Mouse (Mus musculus) testis, postnatal 14 days (tissue): ENCODE data around the gene Shpk.
A peak's percentile ranks its signal among the peaks of the same experiment; 100 is the strongest.

Source experiments
- DNase-seq: peaks from one replicate; pipeline ENCODE4 v3.0.0; 2021; ENCODE audit warnings: low spot score

The Shpk gene

DNA sequence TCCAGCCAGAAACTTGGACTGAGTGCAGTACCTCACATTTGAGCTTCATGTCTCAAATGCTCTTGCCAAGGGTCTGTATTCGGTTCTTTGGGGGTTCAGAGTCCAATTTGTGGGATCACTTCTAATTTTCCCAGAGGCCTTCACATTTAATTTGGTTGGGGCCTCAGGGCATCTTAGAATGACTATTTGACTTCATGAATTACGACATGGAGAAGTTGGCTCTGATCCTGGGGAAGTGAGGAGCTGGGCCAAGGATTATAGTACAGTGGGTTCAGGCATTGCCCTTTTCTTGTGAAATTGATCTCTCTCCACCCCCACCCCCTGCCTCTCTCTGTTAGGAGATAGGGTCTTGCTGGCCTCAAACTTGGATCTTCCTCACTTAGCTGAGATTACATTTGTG is 1.8 kb downstream of the Shpk start:
- DNase-seq = no peak

DNA sequence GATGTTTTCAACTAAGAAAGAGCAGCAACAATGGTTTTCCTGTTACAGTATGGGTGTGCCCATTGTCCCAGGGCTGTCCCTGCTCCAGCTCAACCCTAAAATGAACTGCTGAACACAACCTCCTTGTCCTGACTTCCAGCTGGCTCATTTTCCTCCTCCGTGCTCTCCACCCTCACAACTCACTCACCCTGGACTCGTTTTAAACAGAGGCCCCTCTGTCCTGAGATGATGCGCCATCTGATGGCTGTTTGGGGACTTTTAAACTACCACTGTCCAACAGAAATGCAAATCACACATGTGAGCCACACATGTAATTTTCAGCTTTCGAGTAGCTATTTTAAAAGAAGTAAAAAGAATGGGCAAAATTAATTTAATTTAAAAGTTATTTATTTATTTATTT is 2.3 kb downstream of the Shpk start:
- DNase-seq = no peak

DNA sequence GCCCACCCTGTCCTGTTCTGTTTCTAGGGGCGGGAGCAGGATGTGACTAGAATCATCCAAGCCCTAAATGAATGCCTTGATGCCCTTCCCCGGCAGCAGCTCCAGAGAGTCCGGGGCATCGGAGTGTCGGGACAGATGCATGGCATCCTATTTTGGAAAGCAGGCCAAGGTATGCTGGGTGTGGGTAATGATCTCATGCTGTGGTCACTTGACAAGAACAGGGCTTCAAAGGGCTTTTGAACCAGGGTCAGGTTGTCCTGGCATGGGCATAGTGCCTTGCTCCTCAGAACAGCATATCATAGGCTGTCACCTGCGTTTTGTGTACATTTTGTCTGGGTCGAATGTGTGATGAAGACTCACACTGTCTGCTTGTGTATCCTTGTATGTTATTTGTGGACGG is 4.6 kb downstream of the Shpk start:
- DNase-seq = no peak

DNA sequence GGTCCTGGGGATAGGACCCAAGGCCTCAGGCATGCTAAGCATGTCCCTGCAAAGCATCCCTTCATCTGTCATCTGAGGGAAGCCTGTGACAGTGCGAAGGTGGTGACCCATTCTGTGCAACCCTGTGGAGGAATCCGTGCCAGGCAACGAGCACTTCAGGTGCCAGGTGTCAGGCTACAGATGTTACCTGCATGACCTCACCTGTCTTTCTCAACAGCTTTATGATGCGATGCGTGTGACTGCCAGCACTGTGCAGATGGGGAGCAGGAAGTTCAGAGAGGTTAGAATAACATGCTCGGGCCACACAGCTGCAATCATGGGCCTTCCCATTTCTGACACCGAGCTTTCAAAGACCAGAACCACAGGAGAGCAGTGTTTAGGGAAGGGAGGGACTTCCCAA is 5.9 kb downstream of the Shpk start:
- DNase-seq = no peak

DNA sequence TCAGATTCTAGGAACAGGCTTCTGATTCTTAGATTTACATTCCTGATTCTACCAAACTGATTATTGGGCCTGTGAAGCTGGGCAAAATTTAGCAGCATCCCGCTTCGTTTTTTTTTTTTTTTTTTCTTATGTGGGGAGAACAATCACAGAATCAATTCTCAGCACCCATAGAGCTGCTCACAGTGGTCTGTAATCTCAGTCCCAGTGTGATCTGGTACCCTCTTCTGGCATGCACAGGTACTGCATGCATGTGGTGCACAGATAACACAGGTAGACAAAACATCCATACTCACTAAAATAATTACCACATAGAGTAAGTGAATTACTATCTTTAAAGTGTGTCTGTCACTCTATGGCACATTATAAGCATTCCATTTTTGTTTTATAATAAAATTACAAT is 8.4 kb downstream of the Shpk start:
- DNase-seq = no peak

DNA sequence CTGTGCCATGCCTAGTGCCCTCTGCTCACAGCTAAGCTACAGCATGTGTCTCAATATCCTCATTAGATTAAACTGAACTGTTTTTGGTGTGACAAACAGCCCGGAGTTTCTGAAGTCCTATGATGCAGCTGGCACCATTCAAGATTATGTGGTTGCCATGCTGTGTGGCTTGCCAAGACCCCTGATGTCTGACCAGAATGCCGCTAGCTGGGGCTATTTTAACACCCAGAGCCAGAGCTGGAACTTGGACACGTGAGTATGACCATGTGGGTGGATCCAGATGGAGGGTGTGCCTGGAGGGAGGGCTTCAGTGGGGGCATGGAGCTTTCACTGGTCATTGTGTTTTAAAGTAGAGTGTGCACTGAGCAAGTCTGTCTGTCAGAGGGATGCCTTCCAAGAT is 14.7 kb downstream of the Shpk start:
- DNase-seq = no peak

DNA sequence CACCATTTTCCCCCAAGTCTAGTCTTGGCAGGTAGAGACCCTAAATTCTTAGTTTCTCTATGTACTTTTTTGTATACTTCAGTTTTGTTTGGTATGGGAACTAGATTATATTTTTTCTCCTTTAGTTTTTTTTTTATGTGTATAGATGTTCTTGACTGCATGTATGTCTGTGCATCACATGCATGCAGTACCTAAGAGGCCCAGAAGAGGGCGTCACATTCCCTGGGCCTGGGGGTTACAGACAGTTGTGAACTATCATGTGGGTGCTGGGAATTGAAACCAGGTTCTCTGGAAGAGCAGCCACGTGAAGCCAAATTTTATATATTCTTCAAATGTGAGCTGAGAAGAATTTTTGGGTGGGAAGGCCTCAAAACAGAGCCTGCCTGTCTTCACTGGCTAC is 20.4 kb downstream of the Shpk start:
- DNase-seq = no peak

DNA sequence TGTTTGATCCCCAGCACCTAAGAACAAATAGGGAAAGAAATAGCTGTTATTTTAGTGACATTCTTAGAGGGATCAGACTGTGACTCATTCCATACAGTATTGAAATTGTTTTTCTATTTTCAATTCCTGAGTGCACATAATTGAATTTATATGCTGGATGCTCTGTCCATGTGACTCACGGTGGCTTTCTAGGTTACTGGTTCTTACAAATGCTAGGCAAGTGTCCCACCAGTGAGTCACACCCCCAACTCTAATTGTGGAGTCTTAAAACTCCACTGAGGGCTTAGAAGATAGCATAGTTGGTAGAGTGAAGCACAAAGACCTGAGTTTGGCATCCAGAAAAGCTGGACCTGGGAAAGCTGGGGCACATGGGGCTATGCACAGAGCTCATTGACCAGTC is 21.4 kb downstream of the Shpk start:
- DNase-seq = no peak

DNA sequence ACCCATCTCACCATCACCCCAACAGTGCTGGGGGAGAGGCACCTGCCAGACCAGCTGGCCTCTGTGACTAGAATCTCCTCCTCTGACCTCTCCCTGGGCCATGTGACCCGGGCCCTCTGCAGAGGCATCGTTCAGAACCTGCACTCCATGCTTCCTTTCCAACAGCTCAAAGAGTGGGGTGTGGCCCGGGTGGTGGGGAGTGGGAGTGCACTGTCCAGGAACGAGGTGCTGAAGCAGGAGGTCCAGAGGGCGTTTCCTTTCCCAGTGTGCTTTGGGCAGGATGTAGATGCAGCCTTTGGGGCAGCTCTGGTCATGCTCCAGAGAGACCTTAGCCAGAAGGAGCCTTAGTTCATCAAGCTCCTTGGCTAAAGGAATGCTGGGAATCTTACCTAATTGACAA is 23.6 kb downstream of the Shpk start:
- DNase-seq = no peak

DNA sequence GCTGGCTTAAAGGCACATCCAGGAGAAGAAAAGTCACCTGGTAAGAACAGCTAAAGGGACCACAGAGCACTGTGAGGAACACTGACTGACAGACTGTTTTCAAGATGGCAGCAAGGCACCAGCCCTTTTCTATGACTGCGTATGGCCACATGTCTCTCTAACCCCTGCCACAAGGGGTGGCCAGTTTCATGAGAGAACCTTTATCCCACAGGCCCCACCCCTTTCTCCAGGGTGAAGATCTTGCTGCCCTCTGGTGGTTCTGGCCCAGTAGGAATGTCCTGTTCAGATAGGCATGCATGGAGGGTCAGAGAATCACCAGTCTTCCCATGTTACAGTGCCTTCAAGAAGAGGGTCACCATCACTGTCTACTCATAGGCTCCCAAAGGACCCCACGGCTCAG is 24.7 kb downstream of the Shpk start:
- no peak for DNase-seq

DNA sequence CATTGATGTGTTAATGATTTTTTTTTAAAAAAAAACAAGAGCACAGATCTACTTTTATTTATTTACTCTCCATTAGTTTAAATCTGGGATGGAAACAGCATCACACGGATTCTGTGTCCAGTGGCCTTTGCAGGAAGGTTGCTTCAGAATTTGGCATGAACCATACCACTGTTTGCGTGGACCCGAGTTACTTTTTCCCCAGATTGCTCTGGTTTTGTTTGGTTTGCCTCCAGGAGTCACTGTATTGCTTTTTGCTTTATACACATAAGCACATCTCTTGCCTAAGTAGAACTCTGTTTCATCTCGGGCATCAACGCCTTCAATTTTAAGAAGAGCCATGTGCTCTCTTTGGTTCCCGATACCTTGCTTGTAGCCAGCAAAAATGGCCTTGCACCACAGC is 26.6 kb downstream of the Shpk start:
- no peak for DNase-seq

DNA sequence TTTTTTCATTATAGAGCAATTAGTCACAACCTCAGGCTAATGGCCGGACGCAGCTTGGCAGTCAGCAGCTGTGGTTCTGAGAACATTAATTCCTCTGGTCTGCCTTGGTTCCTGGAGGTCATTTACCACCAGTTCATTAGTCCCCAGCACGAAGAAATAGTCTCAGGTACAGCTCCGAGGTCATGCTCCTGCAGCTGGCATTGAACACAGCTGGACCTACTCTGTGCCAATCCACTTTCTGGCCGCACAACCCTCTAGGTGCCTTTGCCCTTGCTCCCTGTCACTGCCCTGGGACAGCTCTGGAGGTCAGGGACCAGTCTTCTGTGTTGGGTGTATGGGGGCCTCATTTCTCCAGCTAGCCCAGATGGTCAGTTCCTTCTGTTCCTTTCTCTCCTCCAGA is 29.6 kb downstream of the Shpk start:
- no peak for DNase-seq

DNA sequence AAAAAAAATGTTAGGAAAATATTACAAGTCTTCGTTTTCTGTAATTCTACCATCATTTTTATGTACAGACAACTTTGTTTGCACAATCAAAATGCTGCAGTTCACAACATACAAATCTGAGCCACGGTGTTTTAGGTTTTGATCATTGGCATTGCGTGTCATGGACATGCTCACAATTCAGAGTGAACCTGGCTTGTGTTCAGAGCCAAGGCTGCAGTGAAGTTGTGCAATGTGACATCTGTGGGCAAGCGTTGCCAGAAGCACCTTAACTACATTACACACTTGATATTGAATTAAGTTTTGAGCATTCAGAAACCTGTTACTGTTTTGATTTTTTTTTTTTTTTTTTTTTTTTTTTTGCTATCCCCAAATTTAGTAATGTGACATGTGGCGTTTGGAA is 30.8 kb downstream of the Shpk start:
- DNase-seq = no peak

DNA sequence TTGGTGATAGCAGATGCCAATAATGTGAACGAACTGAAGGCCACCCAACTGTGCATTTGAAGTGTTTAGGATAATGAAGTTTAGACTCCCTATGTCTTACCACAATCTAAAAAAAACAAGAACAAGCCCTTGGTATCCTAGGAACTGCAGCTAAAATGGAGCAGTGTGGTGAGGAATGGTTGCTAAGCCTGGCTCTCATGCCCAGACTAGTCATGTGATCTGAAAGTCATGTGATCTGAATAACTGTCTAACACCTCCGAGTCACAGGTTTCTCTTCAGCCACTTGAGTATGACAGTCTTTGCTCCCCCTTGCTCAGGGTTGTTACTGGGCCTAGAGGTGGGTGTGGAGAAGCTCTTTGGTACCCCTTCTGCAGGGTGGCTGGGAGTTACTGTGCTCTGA is 33.3 kb downstream of the Shpk start:
- DNase-seq = no peak

DNA sequence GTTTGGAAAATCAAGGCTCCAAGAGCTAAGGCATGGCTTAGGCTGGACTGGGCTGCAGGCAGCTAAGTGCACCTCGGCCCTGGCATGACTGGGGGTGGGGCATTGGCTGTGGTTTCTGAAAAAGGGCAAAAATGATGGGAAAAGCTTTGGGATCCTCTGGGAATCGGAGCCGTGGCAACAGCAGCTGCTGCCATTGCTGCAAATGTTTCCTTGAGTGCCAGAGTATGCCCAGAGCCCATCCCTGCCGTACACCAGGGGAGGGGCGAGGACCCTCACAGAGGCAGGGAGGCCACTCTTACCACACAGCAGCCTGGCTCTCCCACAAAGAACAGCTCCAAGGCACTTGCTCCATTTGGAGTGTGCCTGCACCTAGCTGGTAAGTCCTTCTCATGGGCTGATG is 34.7 kb downstream of the Shpk start, which contains the start of gene Trpv1:
Gene Trpv1, plus strand, starts transcription at position 301 of the 400 bp plus-strand sequence.
- no peak for DNase-seq

DNA sequence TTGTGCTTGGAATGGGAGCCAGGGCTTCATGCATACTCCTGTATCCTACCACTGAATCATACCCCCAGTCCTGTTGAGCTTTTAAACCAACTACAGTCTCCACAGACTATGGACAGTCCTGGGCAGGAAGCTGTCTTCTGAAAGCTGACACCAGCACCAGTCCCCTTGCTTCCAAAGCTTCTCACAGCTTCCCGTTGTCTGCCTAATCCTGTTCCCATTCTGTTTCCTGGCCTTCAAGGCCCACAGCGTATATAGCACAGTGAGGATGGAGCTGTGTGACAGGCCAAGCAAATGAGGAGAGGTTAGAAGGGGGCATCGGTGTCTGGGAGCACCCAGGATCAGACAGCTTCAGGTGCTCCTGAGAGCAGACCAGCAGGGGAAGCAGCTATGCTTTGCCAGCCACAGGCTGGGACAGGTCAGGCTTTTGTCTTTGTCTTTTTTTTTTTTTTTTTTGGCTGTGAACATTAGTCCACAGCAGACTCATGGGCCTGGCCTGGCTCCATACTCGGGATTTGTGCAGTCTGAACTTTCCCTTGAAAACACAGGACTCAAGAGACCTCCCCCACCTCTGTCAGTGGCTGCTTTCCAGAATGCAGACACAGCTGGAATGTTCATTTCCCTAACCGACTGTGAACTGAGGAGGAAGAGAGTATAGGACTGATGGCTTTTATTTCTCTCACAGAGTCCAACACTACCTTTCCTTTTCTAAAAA is 36.9 kb downstream of the Shpk start:
- DNase-seq = peak; percentile 52

DNA sequence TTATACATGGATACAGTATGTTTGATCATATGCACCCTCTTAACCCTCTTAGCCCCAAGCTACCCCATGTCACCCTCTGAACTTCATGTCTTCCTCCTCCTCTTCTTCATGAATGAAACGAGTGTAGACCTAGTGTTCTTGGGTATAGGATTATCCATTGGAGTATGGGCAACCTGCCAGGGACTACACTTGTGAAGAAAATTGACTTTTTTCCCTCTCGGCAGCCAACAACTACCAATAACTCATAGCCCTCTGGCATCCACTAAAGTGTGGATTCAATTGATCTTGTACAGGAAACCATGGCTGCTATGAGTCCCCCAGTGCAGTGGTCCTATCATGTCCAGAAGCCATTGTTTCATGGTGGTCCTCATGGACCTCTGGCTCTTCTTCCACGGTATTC is 37.5 kb downstream of the Shpk start:
- DNase-seq = no peak

DNA sequence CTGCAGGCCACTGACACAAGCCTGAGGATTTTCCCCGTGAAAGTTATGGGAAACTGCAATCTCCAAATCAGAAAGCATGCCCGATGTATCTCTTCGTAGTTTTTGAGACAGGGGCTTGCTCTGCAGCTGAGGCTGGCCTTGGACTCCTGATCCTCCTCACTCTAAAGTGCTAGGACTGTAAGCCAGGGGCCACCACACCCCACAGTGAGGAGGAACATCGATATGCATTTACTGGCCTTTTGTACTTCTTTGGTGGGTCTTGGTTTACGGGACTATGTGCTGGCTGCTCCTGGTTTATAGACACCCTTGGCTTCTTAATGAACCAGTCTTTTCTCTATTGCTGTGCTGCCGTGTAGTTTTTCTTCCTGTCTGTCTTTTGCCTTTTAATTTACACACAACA is 42.9 kb downstream of the Shpk start:
- no peak for DNase-seq

DNA sequence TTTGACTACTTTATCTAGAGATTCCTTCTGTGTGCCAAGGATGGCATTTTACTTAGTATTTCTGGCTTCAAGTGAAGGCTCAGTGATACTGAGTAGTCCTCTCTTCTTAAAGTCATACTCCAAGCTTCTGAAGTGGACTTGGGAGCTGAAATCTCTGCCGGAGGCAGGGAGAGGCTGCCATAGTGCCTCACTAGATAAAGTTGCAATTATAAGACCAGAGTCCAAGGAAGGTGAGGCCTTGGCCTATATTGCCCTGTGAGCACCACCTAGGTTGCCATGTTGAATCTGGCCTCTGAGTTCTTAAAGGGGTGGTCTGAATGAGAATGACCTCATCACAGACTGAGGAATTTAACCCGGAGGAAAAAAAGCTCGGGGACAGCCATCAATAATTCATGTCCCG is 43.5 kb downstream of the Shpk start:
- no peak for DNase-seq

DNA sequence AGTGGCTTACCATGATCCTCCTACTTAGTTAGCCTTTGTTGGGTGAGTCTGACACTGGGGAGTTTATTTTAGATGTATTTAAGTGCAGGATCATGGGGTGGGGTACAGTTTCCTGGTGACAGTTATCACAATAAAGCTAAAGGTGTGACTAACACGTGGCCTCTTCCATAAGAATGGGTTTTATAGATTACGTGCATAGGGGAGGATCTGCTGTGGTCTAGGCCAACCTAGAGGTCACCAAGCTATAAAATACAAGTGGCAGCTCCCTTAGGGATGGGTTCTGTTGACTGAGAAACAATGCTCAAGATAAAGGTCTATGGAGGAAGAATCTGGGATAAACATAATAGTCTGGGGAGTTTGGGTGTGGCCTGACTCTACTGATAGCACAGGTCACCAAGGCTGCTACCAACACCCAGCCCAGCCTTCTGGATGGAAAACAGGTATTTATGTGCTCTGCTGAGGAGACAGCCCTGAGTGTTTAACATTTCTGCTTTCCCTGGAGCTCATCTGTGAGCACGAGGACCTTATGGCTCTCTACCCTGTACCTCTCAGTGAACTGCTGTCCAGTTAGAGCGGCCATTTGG is 58.2 kb downstream of the Shpk start:
- DNase-seq = no peak

DNA sequence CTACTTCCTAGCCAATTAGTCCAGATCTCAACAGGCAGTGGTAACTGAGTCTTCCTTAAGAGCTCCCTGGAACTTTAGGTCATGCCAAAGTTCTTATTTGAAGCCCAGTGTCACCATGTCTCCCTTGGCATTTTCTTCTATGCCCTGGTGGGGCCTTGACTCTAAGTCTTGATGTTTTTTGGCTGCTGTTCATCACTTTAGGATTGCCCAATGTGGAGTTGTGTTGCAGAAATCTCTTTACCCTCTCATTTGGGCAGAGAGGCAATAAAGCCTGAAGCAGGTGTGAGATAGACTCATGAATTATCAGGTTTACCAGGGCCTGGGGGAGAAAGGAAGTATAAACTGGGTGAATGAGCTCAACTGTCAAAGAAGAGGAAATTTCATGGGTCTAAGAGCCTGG is 59.4 kb downstream of the Shpk start:
- DNase-seq = no peak

DNA sequence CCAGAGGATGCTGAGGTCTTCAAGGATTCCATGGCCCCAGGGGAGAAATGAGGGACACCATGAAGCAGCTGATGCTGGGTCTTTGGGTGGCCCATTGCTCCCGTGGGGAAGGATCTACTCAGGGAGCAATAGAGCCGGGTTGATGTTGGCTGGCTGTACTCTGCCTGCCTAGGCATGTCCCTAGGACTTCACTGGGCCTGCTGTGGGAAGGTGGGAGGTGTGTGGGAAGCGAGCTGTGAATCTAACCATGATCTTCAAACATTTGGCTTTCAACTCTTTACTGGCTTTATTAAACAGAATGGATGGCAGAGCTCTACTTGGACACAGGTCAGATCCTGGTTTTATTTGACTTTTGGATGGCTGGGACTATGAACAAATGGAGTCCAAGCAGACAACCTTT is 61.2 kb downstream of the Shpk start:
- DNase-seq = no peak

DNA sequence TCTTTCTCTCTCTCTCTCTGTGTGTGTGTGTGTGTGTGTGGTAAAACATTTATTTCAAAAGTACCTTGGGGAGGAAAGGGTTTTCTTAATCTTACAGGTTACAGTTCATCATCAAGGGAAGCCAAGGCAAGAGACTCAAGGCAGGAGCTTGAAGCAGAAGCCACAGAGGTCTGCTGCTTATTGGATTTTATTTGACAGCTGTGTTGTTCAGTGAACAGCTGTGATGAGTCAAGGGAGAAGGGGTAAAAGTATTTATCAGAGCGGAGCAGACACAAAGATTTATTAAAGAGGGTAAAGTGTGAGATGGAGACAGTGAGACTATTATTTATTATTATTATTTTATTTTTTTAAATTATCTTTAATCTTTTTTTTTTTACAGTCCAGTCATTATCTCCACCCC is 62.1 kb downstream of the Shpk start:
- DNase-seq = no peak

DNA sequence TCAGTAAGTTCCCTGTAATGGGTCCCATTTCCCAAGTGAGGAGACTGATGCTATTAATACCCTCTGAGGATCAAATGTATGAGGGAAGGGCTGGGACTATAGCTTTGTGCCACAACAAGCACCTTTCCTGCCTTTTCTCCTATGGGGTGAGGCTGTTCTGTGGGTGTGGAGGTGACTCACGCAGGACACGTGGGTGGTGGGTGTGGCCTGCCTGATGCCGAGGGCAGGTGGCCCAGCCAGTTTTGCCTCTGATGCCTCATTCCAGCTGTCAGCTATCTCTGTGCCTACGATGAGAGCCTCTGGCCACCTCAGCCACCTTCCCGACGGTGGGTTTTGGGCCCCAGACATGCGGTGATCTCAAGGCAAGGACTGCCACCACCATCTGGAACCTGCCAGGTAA is 68.0 kb downstream of the Shpk start, which contains the start of gene Trpv3:
Gene Trpv3, plus strand, starts transcription at position 122 of the 400 bp plus-strand sequence.
- DNase-seq = no peak
